8 mouse cellular contexts compared by ENCODE assay signal in the genomic region with DNA sequence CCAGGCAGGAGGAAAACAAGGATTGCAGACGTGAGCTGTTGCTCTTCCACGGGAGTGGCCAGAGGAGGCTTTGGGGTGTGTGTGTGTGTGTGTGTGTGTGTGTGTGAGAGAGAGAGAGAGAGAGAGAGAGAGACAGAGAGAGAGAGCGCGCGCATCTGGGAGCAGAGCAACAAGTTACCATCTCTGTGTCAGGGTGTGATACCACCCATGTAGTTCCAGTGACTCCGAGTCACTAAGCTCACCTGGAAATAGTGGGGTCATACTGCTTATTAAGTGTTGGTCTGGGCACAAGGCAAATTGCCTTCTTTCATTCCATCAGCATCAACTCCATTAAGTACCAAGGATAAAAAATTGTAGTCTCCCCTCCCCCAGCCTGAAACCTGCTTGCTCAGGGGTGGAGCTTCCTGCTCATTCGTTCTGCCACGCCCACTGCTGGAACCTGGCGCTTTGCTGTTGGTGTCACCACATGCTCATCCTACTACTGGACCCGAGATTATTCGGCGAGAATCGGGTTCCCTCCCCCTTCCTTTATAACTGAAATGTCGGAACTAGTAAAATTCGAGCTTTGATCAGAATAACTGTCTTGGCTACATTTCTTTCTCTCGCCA.
A peak's percentile ranks its signal among the peaks of the same experiment; 100 is the strongest.
DNase-seq lines count a peak whose midpoint lies in the region; ATAC-seq and TF ChIP-seq lines count a peak whose summit lies in the region.
"Not testable (repeated sequence)": the region's sequence is repeated elsewhere in the genome, so short reads cannot be mapped to it uniquely, and the experiment has no call there.

No protein-coding gene starts in this region.

- H3K9ac ChIP-seq in forebrain, embryonic 11.5 days (ENCODE audit: low read length); heart, embryonic 16.5 days (ENCODE audit: low read length); intestine, postnatal 0 days (ENCODE audit: low read depth, low read length); liver, embryonic 11.5 days (ENCODE audit: low read depth, low read length); midbrain, embryonic 12.5 days (replicated peaks): not testable (repeated sequence)

- H3K4me2 ChIP-seq in forebrain, embryonic 11.5 days (ENCODE audit: low read depth, low read length, severe bottlenecking): peak overlapping the region; percentile 34; the same call in 1 of the 2 replicates
- H3K4me2 ChIP-seq in heart, embryonic 16.5 days (ENCODE audit: low read depth, low read length): peak overlapping the region; percentile 58
- H3K4me2 ChIP-seq in intestine, postnatal 0 days (replicated peaks; ENCODE audit: low read depth): peak overlapping the region; percentile 62
- H3K4me2 ChIP-seq in liver, embryonic 11.5 days: peak overlapping the region; percentile 67
- H3K4me2 ChIP-seq in midbrain, embryonic 12.5 days (replicated peaks): peak overlapping the region; percentile 49

- TF ChIP-seq POLR2A in small intestine, adult 2 months (IDR thresholded peaks at IDR 0.05; ENCODE audit: low read depth, low read length): not testable (repeated sequence)

- 20% methylated on average over 16 of the region's 16 CpGs for WGBS in forebrain, embryonic 11.5 days
- 17% methylated on average over 16 of the region's 16 CpGs for WGBS in heart, embryonic 16.5 days
- 17% methylated on average over 16 of the region's 16 CpGs for WGBS in intestine, postnatal 0 days
- 16% methylated on average over 16 of the region's 16 CpGs for WGBS in liver, embryonic 11.5 days
- 20% methylated on average over 16 of the region's 16 CpGs for WGBS in midbrain, embryonic 12.5 days
- 23% methylated on average over 16 of the region's 16 CpGs for WGBS in small intestine, adult 2 months

- H3K27ac ChIP-seq in forebrain, embryonic 11.5 days (ENCODE audit: low read depth, low read length); heart, embryonic 16.5 days (ENCODE audit: low read length); intestine, postnatal 0 days (ENCODE audit: low read depth, low read length); liver, embryonic 11.5 days (ENCODE audit: low read depth, low read length); midbrain, embryonic 12.5 days (replicated peaks); small intestine, adult 2 months (ENCODE audit: insufficient read depth, low read depth, low read length): not testable (repeated sequence)

- H3K36me3 ChIP-seq in forebrain, embryonic 11.5 days (ENCODE audit: control insufficient read depth, insufficient read depth, low read length); heart, embryonic 16.5 days (ENCODE audit: control insufficient read depth, insufficient read depth); intestine, postnatal 0 days (ENCODE audit: control insufficient read depth, insufficient read depth); liver, embryonic 11.5 days (ENCODE audit: control insufficient read depth, insufficient read depth, low read length); midbrain, embryonic 12.5 days; small intestine, adult 2 months (ENCODE audit: control insufficient read depth, insufficient read depth, low read length): not testable (repeated sequence)

- not testable (repeated sequence) for TF ChIP-seq CTCF in intestine, postnatal 0 days (IDR thresholded peaks at IDR 0.05; ENCODE audit: low read depth); small intestine, adult 2 months (IDR thresholded peaks at IDR 0.05; ENCODE audit: extremely low read depth, insufficient read length, insufficient replicate concordance, low read depth, low read length)

- H3K27me3 ChIP-seq in forebrain, embryonic 11.5 days (ENCODE audit: control insufficient read depth, insufficient read depth, low read length); heart, embryonic 16.5 days (ENCODE audit: control insufficient read depth, insufficient read depth, low read length); intestine, postnatal 0 days (replicated peaks; ENCODE audit: control insufficient read depth, insufficient read depth, low read length); liver, embryonic 11.5 days (replicated peaks; ENCODE audit: control insufficient read depth, insufficient read depth, low read length); small intestine, adult 2 months (ENCODE audit: control insufficient read depth, insufficient read depth, low read length): not testable (repeated sequence)
- peaks cover 15% of the 10 kb centered on the region for H3K27me3 ChIP-seq in midbrain, embryonic 12.5 days

- DNase-seq in B cell, adult 2 months: peak; percentile 19 to 35
- DNase-seq in ZHBTc4 (ENCODE audit: low read depth, low spot score): peak; percentile 21
- not testable (repeated sequence) for DNase-seq in forebrain, embryonic 11.5 days (ENCODE audit: low spot score); liver, embryonic 11.5 days (ENCODE audit: low spot score)

- H3K9me3 ChIP-seq in forebrain, embryonic 11.5 days (ENCODE audit: control insufficient read depth, low read length); heart, embryonic 16.5 days (replicated peaks; ENCODE audit: control insufficient read depth, low read length); intestine, postnatal 0 days (ENCODE audit: control insufficient read depth); liver, embryonic 11.5 days (ENCODE audit: control insufficient read depth, low read length); midbrain, embryonic 12.5 days: not testable (repeated sequence)

- H3K4me1 ChIP-seq in forebrain, embryonic 11.5 days (replicated peaks; ENCODE audit: control insufficient read depth, insufficient read depth, low read length); intestine, postnatal 0 days (replicated peaks; ENCODE audit: control insufficient read depth, insufficient read depth, low read length); midbrain, embryonic 12.5 days: not testable (repeated sequence)
- H3K4me1 ChIP-seq in heart, embryonic 16.5 days (ENCODE audit: control insufficient read depth, insufficient read depth, low read length): peaks cover 13% of the 10 kb centered on the region
- H3K4me1 ChIP-seq in liver, embryonic 11.5 days (replicated peaks; ENCODE audit: control insufficient read depth, insufficient read depth, low read length): peaks cover 14% of the 10 kb centered on the region
- peaks cover 11% of the 10 kb centered on the region; the same call in 1 of the 2 replicates for H3K4me1 ChIP-seq in small intestine, adult 2 months (ENCODE audit: control insufficient read depth, insufficient read depth, insufficient read length, low read length)

- not testable (repeated sequence) for H3K4me3 ChIP-seq in forebrain, embryonic 11.5 days (ENCODE audit: low read depth, low read length); intestine, postnatal 0 days (ENCODE audit: low read depth, low read length); midbrain, embryonic 12.5 days
- H3K4me3 ChIP-seq in heart, embryonic 16.5 days (ENCODE audit: low read length): peak overlapping the region; percentile 16
- H3K4me3 ChIP-seq in liver, embryonic 11.5 days (ENCODE audit: low read depth, low read length): peak overlapping the region; percentile 5; the same call in 1 of the 2 replicates
- H3K4me3 ChIP-seq in small intestine, adult 2 months (ENCODE audit: low read depth, low read length): peak overlapping the region; percentile 25; the same call in 1 of the 2 replicates

- ATAC-seq in forebrain, embryonic 11.5 days (replicated peaks; ENCODE audit: low FRiP score): 0 out of 2 replicates have a peak, but pooled peaks have one; percentile 22
- not testable (repeated sequence) for ATAC-seq in heart, embryonic 16.5 days (replicated peaks; ENCODE audit: extremely low read depth, insufficient read depth, low FRiP score); intestine, postnatal 0 days
- ATAC-seq in liver, embryonic 11.5 days (replicated peaks; ENCODE audit: low FRiP score): peak; percentile 63
- ATAC-seq in midbrain, embryonic 12.5 days (ENCODE audit: low FRiP score, low read depth): peak; percentile 51; the same call in 1 of the 2 replicates
